Mouse (Mus musculus) kidney, adult 8-10 months (tissue): ENCODE measurements around the gene Six2.

Experiments used
- DNase-seq, 2 experiments: peaks; one replicate each; pipeline ENCODE4 v3.0.0; 2022

Six2 gene

DNA sequence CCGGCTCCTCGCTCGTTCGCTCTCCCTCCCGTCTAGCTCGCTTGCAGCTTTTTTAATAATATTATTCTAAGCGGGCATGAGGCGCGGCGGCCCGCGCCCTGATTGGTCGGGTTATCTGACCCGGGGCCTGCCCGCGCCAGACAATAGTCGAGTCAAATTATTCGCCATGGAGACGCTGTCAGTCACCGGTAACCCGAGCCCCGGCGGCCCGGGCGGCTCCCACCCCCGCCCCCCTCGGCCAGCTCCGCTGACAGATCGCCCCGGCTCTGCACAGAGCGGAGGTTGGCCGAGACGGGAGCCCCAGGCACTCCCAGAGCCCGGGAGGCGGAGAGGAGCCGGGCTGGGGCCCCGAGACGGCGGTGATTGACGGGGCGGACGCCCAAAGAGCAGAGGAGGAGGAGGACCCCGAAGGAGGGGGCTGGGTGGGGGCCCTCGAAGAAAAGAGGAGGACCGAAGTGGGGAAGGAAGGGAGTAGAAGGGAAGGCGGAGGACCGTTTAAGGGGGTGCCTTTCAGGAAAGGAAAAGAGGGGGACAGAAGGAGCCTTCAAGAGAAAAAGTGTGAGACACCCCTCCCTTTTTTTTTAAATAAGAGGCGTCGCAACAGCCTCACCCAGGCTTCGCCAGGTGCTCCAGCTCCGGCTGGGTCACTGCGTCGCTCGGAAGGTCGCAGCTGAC, at the start of gene Six2:
Gene Six2 (minus strand): TSS at position 39 of the 675 bp plus-strand sequence.
- no peak for DNase-seq

DNA sequence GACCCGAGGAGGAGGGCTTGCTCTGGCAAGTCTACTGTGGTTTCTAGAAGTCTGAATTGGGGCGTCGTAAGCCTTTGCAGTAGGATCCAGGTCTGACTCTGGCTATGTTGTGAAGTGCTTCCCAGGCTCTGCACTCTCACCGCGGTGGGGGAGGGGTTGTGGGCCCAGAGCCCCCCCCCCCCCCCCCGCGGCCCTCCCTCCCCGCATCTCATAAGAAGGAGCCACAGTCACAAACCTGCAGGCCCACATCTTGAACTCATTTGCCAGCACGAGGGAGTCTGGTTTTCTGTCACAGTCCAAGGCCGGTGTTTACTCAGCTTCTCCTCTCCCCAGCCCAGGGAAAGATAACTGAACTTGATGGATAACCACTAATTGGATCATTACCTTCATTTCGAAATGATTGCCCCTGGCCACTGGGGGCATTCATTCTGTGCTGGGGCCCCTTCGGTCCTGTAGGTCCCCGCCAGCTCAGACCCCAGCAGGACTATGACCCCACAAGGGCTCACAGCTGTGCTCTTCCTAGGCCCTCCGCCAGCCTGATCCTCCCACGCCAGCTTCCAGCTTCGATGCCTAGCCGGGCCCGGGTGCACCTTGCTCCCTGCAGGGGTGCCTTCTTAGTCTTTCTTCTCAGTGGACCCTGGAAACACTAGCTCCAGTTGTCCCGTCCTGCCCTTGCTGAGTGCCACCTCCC, 49.2 kb upstream of the Six2 start:
- no peak for DNase-seq

DNA sequence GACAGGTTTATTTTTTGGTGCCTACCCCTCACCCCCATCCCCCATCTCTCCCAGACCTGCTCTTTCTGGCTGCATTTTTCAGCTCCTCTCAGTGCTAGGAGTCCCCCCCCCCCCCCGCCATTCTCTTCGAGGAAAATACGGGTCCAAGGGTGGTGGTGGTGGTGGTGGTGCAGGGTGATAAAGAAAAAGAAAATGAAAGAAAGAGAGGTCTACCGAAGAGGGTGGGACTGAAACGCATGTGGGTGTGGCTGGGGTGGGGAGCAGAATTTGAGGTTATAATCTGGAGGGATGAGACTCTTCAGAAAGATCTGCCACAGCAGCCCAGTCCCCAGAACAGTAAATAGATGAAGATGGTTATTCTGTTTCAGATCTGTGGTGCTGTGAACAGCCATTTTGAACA, 43.3 kb upstream of the Six2 start:
- DNase-seq, result no peak

DNA sequence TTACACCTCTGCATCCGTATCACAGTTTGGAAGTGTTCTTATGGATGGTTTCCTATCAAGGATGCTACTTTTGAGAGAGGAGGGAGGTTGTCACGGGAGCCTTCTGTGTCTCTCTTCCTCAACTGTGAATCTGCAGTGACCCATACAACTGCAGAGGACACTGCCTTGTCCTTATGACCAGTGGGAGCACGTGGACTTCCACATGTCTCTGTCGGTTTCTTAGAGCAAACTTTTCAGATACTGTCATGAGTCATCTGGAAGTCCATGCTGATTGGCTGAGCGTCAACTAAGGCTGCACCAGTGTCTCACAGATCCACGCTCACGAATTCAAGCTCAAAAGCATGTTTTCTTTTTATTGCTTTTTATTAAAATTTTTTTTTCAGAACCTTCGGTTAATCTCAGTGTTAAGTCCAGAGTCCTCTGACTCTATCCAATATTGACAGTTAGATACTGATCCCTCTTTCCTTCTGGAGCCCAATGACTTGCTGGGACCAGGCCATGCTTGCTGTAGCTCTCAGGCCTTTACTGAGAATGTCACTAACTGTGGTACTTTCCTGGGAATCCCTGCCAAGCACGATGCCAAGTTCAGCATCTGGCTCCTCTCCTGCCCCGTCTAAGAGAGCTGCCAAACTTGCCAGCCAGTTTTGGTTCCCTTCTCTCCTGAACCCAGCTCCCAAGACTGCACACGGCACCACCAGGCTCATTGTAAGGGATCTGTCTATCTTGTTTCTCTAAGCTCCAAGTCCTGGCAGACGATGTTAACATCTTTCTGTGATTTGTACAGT, 42.3 kb upstream of the Six2 start:
- no peak for DNase-seq

DNA sequence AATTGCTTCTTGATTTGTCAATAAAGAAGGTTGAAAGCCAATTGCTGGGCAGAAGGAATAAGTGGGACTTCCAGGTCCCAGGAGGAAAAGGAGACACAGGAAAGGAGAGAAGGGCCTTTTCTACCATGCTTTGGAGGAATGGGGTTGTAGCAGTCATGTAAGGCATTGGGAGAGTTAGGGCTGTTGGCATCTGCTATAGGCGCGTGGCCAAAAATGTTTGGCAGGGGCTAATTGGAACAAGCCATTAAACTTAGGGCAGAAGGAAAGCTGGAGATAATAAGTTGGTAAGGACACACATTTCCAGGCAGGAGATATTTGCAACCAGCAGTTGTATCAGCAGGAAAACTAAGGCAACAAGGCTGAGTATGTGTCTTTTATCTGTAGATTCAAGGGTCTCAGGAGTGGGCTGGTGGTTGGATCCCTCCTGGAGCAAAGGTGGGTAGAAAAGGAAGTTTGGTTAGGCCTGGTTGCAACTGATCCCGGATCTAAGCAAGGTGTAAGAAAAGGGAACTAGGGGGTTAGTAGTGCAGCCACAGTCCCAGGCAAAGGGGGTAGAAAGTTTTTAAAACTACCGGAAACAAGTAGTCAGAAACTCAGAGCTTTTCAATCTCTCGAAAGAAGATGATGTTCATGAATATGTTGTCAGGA, 40.1 kb upstream of the Six2 start:
- no peak for DNase-seq

DNA sequence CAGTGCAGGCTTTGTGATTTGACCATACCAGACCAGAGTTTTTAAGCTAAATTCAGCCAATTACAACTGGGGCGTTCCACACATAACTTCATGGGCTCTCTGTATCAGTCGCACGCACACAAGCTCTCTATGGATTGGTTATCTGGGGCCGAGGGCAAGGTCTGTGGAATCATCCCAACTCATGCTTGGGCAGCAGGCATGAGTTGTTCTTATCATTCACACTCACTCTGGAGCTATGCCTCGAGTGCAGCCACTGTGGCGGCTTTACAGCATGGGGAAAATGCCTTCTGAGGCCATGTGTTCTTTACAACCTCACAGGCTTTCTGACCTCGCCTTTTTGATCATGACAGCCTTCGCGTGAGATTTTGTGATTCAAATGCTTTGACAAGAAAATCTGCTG, 37.9 kb upstream of the Six2 start:
- DNase-seq, result no peak

DNA sequence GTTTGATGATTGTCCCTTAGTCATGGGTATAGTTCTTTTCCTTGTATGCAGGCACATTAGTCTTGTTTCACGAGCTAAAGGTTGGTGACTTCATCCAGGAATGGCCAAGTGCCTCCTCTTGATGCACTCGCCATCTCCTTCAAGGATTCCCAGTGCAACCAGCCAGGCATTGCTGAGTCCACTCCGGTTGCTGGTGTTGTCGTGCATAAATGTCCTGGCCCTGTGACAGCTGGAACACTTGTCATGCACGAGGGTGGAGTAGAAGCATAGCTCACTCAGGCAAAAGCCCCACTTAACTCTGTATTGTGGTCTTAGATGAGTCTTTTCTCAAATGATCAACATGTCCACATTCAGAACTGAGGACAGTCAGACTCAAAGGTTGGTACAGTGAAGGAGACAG, 35.1 kb upstream of the Six2 start:
- no peak for DNase-seq

DNA sequence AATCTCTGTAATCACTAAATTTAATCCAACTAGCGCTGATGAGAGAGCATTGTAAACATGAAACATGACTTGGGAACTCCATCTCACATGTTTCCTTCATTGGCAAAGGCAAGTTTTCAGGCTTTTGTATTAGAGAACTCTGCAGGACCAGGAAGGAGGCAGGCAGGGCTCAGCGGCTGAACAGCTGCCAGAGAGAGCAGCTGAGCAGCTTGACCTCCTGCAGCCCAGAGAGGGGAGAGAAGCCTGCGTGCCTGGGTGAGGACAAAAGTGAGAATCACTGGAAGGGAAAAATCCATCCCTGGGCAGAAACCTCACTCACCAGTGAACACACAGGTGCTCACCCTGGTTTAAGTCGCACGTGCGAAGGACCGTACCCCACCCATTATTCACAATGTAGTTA, 29.2 kb upstream of the Six2 start:
- no peak for DNase-seq

DNA sequence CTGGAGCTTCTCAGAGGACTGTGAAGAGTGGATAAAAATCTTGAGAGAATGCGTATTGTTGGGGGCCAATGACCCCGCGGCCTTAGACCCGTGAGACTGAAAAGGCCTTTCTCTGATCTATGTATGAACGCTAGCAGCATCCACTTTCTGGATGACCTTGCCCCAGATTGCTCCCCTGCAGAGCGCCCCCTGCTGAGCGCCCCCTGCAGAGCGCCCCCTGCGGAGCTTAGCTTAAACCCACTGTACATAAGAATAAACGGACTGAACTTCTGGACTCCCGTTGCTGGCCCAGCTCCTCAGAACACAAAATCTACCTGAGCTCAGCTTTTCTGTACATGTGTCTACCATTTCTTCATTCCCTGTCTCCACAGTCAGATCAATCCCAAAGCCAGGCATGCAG, 27.7 kb upstream of the Six2 start:
- no peak for DNase-seq

DNA sequence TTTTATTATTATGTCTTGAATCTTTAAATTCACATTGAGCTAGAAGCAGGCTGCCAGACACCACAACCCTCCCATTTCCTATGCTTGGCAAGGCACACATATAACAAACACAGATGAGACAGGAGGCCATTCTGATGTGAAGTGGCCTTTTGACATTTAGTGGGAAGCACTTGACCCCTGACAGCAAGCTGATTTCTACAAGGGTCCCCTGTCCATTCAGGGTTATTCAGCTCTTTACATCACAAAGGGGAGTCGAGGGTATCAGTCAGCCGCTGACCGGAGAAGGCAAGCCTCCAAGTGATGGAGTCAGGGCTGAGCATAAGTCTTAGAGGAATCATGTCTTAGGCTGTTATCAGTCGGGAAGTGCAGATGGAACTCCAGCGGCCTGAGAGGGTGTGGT, 26.3 kb upstream of the Six2 start:
- no peak for DNase-seq

DNA sequence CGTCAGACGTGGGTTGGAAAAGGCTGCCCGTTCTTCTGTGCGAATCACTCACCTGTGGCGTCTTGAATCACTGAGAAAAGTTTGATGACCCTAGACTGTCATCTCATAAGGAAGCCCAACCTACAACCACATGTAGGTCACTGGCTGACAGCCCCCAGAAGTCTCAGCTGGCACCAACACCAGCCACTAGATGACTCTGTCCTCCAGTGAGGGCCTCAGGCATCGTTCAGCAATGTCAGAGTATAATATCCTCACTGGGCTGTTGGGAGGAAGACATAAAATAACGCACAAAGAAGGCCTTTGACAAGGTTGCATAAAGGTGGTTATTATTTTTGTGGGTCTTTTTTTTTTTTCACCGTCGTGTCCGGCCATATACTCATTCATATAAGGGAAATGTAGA, 24.8 kb upstream of the Six2 start:
- no peak for DNase-seq

DNA sequence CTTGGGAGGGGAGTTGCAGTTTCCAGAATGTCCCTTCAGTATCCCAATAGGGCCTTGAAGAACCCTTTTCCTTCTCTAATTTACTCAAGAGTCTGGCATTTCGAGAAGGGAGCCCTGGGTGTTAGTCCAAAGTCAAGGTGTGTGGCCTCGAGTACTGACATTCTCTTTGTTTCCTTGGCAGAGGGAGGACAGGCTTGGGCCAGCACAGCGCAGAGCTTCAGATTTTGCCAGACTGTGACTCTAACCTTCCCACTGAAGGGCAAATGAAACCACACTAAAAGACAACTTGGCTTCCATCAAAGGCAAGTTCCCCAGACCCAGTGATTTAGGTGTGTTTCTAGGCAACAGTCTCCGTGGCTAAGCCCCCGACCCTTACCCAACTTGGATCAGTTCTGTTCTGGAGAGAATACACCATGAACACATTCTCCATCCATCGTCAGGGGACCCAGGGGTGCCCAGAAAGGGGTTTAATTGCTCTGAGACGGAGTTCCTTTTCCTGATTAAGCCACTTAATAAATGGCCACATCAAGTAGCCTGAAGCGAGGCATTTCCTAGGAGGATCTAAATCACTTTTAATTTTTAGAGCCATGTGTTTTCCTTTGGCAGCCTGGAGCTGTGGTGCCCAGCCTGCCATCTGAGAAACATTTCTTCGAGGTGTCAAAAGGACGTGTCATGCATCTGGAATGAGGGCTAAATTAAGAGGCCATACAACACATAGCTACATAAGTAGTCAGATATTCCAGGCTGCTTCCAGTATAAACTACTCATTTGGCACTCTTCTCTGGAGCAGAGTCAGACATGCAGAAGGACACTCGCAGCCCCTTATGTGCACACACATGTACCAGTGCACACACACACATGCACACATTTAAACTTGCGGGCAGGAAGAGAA, 16.5 kb upstream of the Six2 start:
- DNase-seq, result no peak

DNA sequence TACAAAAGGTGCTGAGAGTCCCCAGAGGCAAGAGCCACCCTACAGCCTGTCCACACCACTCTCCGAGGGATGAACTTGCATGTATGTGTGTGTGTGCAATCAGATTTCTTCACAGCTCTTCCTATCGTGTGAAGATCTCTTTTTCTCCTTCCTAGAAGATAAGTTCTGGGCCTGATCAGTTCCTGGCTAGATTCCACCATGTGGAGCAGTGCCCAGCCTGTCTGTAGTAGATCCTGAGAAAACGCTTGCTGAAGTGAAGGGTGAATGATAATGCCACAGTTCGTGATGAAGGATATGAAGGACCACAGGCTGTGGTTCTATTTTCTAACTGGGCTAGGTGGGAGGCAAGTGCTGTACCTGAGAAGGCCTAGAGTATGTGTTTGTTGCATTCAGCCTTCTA, 12.0 kb upstream of the Six2 start:
- no peak for DNase-seq

DNA sequence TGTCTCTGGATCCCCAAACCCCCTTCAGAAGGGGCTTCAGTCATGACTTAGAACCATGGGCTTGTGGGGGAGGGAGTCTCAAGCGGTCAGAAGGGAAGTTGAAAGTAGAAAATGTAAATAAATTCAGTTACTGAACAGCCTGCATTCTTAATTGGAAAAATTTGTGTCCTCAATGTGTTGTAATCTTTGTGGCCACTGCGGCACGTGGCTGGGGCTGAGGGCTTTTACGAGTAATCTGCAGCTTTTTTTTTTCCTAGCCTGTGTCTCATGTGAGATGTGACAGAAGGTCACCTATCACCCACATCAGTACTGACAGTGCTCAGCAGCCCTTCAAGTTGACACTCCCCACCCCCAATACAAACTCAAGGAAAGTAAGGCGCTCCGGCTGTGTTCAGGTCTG, 10.6 kb upstream of the Six2 start:
- DNase-seq, result no peak

DNA sequence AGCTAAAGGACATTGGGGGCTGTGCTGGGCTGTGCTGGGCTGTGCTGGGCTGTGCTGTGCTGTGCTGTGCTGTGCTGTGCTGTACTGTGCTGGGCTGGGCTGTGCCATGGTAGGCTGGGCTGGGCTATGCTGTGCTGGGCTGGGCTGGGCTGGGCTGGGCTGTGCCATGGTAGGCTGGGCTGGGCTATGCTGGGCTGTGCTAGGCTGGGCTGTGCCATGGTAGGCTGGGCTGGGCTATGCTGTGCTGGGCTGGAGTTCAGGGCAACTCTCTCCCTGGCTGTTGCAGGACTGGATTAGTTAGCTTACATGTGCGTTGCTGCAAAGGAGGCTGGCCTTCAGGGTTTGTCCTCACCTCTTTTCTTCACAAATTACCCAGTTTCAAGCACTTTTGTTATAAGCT, 9.9 kb upstream of the Six2 start:
- no peak for DNase-seq

DNA sequence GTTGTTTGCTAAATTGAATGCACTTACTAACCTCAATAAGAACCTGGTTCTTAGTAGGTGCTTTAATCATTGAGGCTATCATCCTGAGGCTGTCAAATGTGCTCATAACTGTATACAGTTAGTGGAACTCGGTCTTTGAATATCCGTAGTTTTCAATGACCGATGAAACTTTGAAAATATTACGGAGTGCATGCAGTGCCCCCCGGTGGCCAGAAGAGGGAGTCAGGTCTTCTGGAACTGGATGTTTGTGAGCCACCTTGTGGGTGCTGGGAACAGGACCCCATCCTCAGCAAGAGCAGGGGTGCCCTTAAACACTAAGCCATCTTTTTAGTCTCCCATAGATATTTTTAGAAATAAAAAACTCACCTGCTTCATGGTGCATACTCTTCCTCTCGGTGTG, 6.4 kb upstream of the Six2 start:
- no peak for DNase-seq

DNA sequence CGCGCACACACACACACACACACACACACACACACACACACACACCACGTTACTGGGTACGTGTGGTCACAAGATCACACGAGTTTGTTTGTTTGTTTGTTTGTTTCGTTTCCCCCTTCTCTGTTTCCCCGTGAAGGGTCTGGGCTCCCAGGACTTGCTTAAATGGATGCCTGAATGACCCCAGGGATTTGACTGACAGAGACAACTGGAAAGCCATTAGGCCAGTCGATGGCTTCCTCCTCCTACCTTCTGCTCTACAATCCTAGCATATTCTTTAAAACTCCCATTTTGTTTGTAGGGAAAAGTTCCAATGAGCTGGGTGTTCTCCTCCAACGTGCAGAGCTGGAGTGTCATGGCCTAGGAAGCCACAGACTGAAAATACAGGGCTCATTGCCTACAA, 5.0 kb upstream of the Six2 start:
- DNase-seq, result no peak

DNA sequence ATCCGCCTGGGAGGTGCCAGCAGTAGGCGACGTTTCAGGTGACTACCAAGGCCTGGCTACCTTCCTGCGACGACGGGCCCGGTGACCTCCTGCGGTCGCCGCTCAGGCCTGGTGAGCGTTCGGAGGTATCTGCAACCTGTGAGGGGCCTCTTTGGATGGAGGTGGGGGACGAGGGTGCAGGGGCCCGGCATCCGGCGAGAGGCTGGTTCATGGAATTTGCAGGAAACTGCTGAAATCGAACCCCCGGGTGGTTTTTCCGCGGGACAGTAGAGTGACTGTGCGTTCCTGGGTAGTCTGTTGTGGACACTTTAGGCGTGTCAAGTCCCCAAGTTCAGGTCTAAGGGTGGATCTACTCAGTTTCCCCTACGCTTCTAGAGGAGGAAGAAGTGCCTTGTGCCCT, 4.5 kb upstream of the Six2 start:
- DNase-seq, result no peak

DNA sequence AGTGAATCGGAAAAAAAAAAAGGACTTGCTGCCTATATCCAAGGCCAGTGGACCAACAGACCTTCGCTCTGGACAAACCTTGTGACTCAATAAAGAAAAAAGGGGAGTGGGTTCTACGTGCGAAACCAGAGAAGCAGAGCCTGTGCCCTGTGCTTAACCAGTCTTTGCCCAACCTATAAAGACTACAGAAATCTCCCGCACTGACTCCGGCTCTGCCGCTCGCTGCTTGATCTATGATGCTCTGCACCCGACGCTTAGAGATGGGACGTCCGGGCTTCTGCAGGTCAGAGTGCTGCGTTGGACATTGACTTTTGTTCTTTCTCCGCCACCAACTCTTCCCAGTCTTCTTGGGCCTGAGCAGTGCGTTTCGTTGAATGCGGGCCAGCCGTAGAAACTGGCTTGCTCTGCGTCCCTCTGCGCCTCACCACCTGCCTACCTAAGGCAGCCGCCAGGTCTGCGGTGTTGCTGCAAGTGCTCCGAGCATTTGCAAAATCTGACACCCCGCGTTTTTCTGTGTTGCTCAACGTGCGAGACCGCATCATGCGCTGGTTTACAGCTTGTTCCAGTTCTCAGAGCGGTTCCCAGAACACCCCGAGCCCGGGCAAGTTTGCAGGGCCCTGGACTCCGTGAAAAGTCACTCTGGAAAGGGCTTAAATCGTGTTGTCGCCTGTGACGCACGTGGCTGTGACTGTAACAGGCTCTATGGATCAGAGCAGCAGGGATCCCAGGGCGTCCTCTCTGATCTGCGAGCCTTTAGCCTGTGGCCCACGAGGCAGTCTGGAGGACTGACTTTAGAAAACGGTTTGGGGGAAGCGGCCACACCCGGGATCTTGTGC, 3.8 kb upstream of the Six2 start:
- DNase-seq, result no peak

DNA sequence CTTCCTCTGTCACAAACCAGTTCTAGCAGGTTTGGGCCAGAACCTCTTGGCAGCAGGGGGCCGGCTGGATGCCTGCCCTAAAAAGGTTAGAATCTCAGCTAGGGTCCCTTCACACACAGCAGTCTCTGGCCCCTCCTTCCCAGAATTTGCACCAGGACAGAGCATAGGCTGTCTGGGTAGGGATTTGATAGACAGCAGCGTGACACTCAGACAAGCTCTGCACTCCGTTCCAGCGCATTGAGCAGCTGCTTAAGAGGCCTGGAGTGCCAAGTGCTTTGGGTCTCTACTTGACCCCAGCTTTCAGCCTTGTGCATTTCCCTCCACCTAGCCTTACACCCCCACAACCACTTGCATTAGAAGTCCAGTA, 2.9 kb upstream of the Six2 start:
- no peak for DNase-seq

DNA sequence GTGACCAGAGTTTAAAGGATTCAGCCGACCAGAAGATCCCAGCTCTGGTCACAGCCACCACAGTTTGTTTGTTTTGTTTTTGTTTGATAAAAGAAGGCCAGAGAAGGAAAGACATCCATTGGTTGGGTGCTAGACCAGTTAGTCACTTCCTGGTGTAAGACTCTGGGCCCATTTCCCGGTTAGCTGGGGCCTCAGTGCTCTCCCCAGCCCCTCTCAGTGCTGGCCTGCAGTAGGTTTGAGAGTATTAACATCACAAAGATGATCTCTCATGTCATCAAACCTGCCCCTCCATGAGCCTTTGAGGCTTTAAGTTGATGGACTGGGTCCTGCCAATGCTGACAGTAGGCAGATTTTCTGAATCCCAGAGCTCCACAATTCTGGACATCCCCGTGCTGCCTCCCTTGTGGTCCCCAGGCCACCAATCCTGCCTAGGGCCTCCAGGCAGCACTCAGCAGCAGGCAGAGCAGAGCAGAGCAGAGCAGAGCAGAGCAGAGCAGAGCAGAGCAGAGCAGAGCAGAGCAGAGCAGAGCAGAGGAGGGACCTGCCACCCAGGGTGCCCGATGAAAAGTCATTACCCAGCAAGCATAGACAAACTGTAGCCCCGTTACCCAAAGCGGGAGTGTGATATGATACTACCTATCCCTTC, 2.4 kb upstream of the Six2 start:
- no peak for DNase-seq
